Mouse (Mus musculus) hindbrain, embryonic 14.5 days (tissue): ENCODE measurements around the gene Smg6. TPM values are rescaled to one million over a fixed set of nuclear protein-coding genes. Genes with fewer than 3 reads are reported as not detected.

ENCODE experiments used
- ATAC-seq: fragments of 200-750 bp; cut with Nextera tagmentation; 2 replicates; pipeline ENCODE4 v1.8.0; 2017; ENCODE audit warnings: moderate number of reproducible peaks, mild to moderate bottlenecking, moderate TSS enrichment, moderate library complexity; ENCODE audit not compliant: low FRiP score
- DNase-seq: peaks from one replicate; pipeline ENCODE4 v3.0.0-alpha.2; 2015; ENCODE audit warnings: low spot score
- H3K27ac ChIP-seq: fragments of 300-500 bp; sonication (generic); 2 replicates; pipeline ENCODE4 v1.5.1; 2014; ENCODE audit warnings: mild to moderate bottlenecking, moderate library complexity
- H3K27me3 ChIP-seq: fragments of 300-500 bp; sonication (generic); 2 replicates; pipeline ENCODE4 v1.6.1; 2014; ENCODE audit warnings: mild to moderate bottlenecking, low read length, mixed read lengths; ENCODE audit not compliant: control insufficient read depth, insufficient read depth
- H3K36me3 ChIP-seq: fragments of 300-500 bp; sonication (generic); replicated peaks from 2 replicates; pipeline ENCODE4 v1.6.1; 2014; ENCODE audit not compliant: control insufficient read depth, insufficient read depth
- H3K4me1 ChIP-seq: fragments of 300-500 bp; sonication (generic); replicated peaks from 2 replicates; pipeline ENCODE4 v1.6.1; 2014; ENCODE audit warnings: antibody characterized with exemption, low read length, mixed read lengths; ENCODE audit not compliant: control insufficient read depth, insufficient read depth
- H3K4me2 ChIP-seq: fragments of 300-500 bp; sonication (generic); replicated peaks from 2 replicates; pipeline ENCODE4 v1.6.1; 2014; ENCODE audit warnings: mild to moderate bottlenecking, moderate library complexity
- H3K4me3 ChIP-seq: fragments of 300-500 bp; sonication (generic); replicated peaks from 2 replicates; pipeline ENCODE4 v1.5.1; 2014; ENCODE audit warnings: mild to moderate bottlenecking, low read length
- H3K9ac ChIP-seq: fragments of 300-500 bp; sonication (generic); 2 replicates; pipeline ENCODE4 v1.6.1; 2014
- H3K9me3 ChIP-seq: fragments of 300-500 bp; sonication (generic); 2 replicates; pipeline ENCODE4 v1.6.1; 2016; ENCODE audit warnings: low read length; ENCODE audit not compliant: control insufficient read depth
- WGBS: fragments of 180-500 bp; shearing (Covaris S2); extraction: QIAGEN DNeasy Blood & Tissue Kit; methylation state at CpG from one replicate; pipeline ENCODE4 v1.1.7; 2014; 5-methylcytosine and 5-hydroxymethylcytosine counted together
- polyA plus RNA-seq: library from polyadenylated mRNA; unstranded; fragments of >200 nt; fragmentation: Nextera tagmentation; extraction: Ambion mirVana; gene quantifications from 2 replicates; pipeline ENCODE4 v1.2.1, GENCODE M21; 2014

Smg6 gene
- polyA plus RNA-seq, 1 experiment from 2014 or later: 14.0 TPM

DNA sequence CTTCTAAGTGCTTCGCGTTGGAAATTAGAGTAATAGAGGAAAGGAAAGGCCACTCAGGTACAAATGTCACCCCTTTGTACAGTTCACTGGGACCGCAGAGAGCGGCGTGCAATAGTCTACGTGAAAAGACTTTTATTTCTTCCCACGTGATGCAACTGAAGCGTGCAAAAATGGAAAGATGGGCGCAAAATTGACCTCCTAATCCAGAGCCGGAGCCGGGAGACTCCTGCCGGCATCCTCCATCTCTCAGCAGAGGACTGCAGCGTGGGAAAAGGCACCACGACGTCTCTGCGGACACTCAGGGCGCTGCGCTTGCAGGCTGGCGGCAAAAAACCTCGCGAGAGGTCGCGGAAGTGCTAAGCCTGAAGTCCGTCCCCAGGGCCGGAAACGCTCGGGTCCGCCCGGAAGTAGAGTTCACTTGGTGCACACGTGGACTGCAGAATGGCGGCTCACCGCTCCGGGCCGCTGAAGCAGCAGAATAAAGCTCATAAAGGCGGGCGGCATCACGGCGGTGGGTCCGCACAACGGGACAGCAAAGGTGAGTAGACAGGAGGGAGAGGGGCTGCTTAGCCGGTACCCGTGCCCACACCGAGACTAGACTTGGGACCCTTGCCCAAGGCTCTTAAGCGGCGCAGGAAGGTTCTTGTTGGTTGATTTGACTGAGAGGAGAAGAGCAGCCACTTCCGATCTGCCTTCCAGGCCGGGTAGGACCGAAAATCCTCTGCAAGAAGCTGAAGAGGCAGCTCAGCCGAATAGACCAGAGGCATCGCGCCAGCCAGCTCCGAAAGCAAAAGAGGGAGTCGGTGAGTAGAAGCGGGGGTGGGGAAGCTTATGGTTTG is 27.7 kb upstream of the Smg6 start, which contains the start of gene Tsr1:
TSS of gene Tsr1 (plus strand) at position 394 of the 839 bp plus-strand sequence.
- Histone ChIP-seq H3K27ac (peak within 1 kb of the TSS; percentile 93), H3K9ac (peak within 1 kb of the TSS; percentile 91), H3K27me3 (no peaks in the 10 kb centered on the region), H3K4me1 (peaks cover 15% of the 10 kb centered on the region; the same call in 1 of the 2 replicates), H3K4me3 (peak within 1 kb of the TSS; percentile 95), H3K36me3 (peaks cover 35% of the 10 kb centered on the region), H3K4me2 (peak within 1 kb of the TSS; percentile 88), H3K9me3 (no peaks in the 10 kb centered on the region)
- peak; percentile 90 for DNase-seq
- under 1% methylated on average over 54 of the region's 54 CpGs for WGBS
- peak; percentile 82 for ATAC-seq

- peak overlapping the region; percentile 95 for H3K4me3 ChIP-seq
- peak overlapping the region; percentile 91 for H3K9ac ChIP-seq
- H3K27ac ChIP-seq: peak overlapping the region; percentile 93
- peaks cover 41% of the 10 kb centered on the region for H3K36me3 ChIP-seq
- DNase-seq: no peak
- no peak for ATAC-seq
- no peaks in the 10 kb centered on the region for H3K27me3 ChIP-seq
- H3K4me2 ChIP-seq: peak overlapping the region; percentile 88
- WGBS: under 1% methylated on average over 7 of the region's 7 CpGs
- no peaks in the 10 kb centered on the region for H3K9me3 ChIP-seq
- H3K4me1 ChIP-seq: peaks cover 15% of the 10 kb centered on the region; the same call in 1 of the 2 replicates
Measured at GRCm38 (mm10) chr11:74898517-74898827, 27.2 kb upstream of the Smg6 start.

GRCm38 (mm10) chr11:74901555-74901954 is 24.1 kb upstream of the Smg6 start:
- H3K9me3 ChIP-seq: no peaks in the 10 kb centered on the region
- H3K9ac ChIP-seq: no peak overlapping the region
- WGBS: 92% methylated on average over 6 of the region's 6 CpGs
- no peak overlapping the region for H3K4me3 ChIP-seq
- no peak for ATAC-seq
- no peaks in the 10 kb centered on the region for H3K27me3 ChIP-seq
- DNase-seq: no peak
- H3K27ac ChIP-seq: no peak overlapping the region
- H3K4me1 ChIP-seq: peaks cover 7% of the 10 kb centered on the region; the same call in 1 of the 2 replicates
- H3K36me3 ChIP-seq: peaks cover 71% of the 10 kb centered on the region
- no peak overlapping the region for H3K4me2 ChIP-seq

DNA sequence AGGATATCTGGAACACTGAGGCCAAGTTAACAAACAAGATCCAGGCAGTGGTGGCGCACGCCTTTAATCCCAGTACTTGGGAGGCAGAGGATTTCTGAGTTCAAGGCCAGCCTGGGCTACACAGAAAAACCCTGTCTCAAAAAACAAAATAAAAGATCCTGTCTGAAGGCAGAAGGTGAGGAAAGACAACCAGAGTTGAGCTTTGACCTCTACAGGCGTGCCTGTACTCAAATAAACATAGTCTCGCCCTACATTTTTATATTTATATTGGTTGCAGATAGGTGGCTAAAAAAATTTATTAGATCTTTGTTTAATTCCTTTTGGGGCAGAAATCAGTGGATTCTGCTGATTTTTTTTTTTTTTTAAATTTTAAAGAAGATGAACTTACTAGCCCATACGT is 23.2 kb upstream of the Smg6 start:
- ATAC-seq: no peak
- no peak overlapping the region for H3K4me3 ChIP-seq
- WGBS: 96% methylated on average over 5 of the region's 5 CpGs

GRCm38 (mm10) chr11:74907850-74908249 is 17.8 kb upstream of the Smg6 start:
- H3K9me3 ChIP-seq: no peaks in the 10 kb centered on the region
- DNase-seq: no peak
- WGBS: 95% methylated on average over 6 of the region's 6 CpGs
- no peak for ATAC-seq
- no peaks in the 10 kb centered on the region for H3K4me1 ChIP-seq
- H3K9ac ChIP-seq: no peak overlapping the region
- H3K36me3 ChIP-seq: peaks cover 79% of the 10 kb centered on the region
- no peaks in the 10 kb centered on the region for H3K27me3 ChIP-seq
- no peak overlapping the region for H3K4me2 ChIP-seq
- H3K27ac ChIP-seq: no peak overlapping the region
- no peak overlapping the region for H3K4me3 ChIP-seq

More for the DNA sequence above, 23.2 kb upstream of the Smg6 start:
- Histone ChIP-seq H3K9me3 (no peaks in the 10 kb centered on the region), H3K27ac (no peak overlapping the region), H3K4me1 (peaks cover 7% of the 10 kb centered on the region; the same call in 1 of the 2 replicates), H3K27me3 (no peaks in the 10 kb centered on the region), H3K4me2 (no peak overlapping the region), H3K9ac (no peak overlapping the region), H3K36me3 (peaks cover 80% of the 10 kb centered on the region)
- DNase-seq: no peak

- Histone ChIP-seq H3K27ac (no peak overlapping the region), H3K9ac (no peak overlapping the region), H3K36me3 (peaks cover 69% of the 10 kb centered on the region), H3K4me1 (no peaks in the 10 kb centered on the region), H3K9me3 (no peaks in the 10 kb centered on the region), H3K4me3 (no peak overlapping the region), H3K27me3 (no peaks in the 10 kb centered on the region), H3K4me2 (no peak overlapping the region)
- DNase-seq: no peak
- WGBS: 83% methylated on average over 12 of the region's 12 CpGs
- ATAC-seq: no peak
Measured at GRCm38 (mm10) chr11:74908618-74909399, 16.8 kb upstream of the Smg6 start.

- H3K36me3 ChIP-seq: peaks cover 57% of the 10 kb centered on the region
- whole genome bisulfite sequencing: 94% methylated on average over 4 of the region's 4 CpGs
- ATAC-seq: no peak
Measured at GRCm38 (mm10) chr11:74909978-74910377, 15.6 kb upstream of the Smg6 start.

DNA sequence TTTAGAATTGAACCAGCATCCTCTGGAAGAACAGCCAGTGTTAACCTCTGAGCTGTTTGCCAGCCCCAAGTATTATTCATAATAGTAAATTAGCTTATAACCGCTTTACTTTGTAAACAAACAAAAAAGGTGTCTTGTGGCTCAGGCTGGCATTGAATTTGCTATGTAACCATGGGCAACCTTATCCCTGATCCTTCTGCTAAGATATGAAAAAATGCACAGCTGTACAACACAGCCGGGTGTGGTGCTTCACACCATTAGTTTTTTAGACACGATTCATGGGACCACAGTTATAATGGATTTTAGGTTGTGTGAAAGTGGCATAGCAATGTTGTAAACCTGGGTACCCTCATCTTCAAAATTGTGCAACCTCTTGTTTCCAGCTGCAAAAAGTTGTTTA is 13.1 kb upstream of the Smg6 start:
- WGBS: 87% methylated on average over 3 of the region's 3 CpGs
- no peak overlapping the region for H3K27ac ChIP-seq

More at GRCm38 (mm10) chr11:74909978-74910377, 15.6 kb upstream of the Smg6 start:
- Histone ChIP-seq H3K27me3 (no peaks in the 10 kb centered on the region), H3K4me1 (no peaks in the 10 kb centered on the region), H3K4me3 (no peak overlapping the region), H3K9ac (no peak overlapping the region), H3K9me3 (no peaks in the 10 kb centered on the region), H3K27ac (no peak overlapping the region), H3K4me2 (no peak overlapping the region)
- DNase-seq: no peak

GRCm38 (mm10) chr11:74919249-74919648 is 6.4 kb upstream of the Smg6 start:
- DNase-seq: no peak
- Histone ChIP-seq H3K9ac (no peak overlapping the region), H3K27ac (no peak overlapping the region), H3K4me2 (no peak overlapping the region), H3K4me3 (no peak overlapping the region), H3K4me1 (no peaks in the 10 kb centered on the region), H3K9me3 (no peaks in the 10 kb centered on the region), H3K27me3 (no peaks in the 10 kb centered on the region), H3K36me3 (peaks cover 29% of the 10 kb centered on the region)
- no peak for ATAC-seq
- WGBS: 86% methylated on average over 6 of the region's 6 CpGs

More for the DNA sequence above, 13.1 kb upstream of the Smg6 start:
- peaks cover 33% of the 10 kb centered on the region for H3K36me3 ChIP-seq
- H3K4me2 ChIP-seq: no peak overlapping the region
- H3K4me1 ChIP-seq: no peaks in the 10 kb centered on the region
- H3K9me3 ChIP-seq: no peaks in the 10 kb centered on the region
- ATAC-seq: no peak
- DNase-seq: no peak
- H3K9ac ChIP-seq: no peak overlapping the region
- H3K4me3 ChIP-seq: no peak overlapping the region
- H3K27me3 ChIP-seq: no peaks in the 10 kb centered on the region
